Mouse (Mus musculus): ENCODE results near the gene Hps3. TPM values are rescaled to one million over a fixed set of nuclear protein-coding genes. Genes with fewer than 3 reads are reported as not detected.
"Not testable (repeated sequence)": the region's sequence is repeated elsewhere in the genome, so short reads cannot be mapped to it uniquely, and the experiment has no call there.

Hps3 gene
- polyA plus RNA-seq, 1 experiment: 17.4 TPM

GRCm38 (mm10) chr3:20023832-20024231 lies 11.3 kb downstream of the Hps3 start:
- Histone ChIP-seq H3K27me3 (ENCODE audit: control insufficient read depth, insufficient read depth, low read length) (no peaks in the 10 kb centered on the region), H3K4me1 (ENCODE audit: control insufficient read depth, insufficient read depth, low read length) (no peaks in the 10 kb centered on the region), H3K4me3 (replicated peaks; ENCODE audit: insufficient read depth, low read depth, low read length) (no peak overlapping the region), H3K27ac (ENCODE audit: insufficient read depth, low read length) (no peak overlapping the region)
- WGBS: 20% methylated on average over 1 of the region's 1 CpGs
- DNase-seq: no peak
- TF ChIP-seq CTCF (IDR thresholded peaks at IDR 0.05; ENCODE audit: borderline replicate concordance, insufficient read depth, low read depth, low read length) (no peak), POLR2A (IDR thresholded peaks at IDR 0.05; ENCODE audit: borderline replicate concordance, insufficient read depth, low read length) (no peak)

DNA sequence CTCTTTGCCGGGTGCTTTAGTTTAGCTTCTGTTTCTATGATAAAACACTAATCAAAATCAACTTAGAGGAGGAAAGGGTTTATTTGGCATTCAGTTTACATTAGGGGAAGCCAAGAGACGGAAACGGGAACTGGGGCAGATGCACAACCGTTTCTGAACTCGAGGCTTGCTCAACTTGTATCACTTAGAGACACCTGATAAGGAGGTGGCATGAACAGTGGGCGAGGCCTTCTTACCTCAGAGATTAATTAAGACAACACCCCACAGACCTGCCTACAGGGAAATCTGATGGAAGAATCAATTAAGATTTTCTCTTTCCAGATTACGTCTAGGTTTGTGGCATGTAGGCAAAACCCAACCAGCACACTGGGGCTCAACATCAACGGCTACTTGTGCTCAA lies 17.0 kb downstream of the Hps3 start:
- no peak for DNase-seq
- 94% methylated on average over 8 of the region's 8 CpGs for WGBS
- Histone ChIP-seq H3K27ac (ENCODE audit: insufficient read depth, low read length) (no peak overlapping the region), H3K4me1 (ENCODE audit: control insufficient read depth, insufficient read depth, low read length) (no peaks in the 10 kb centered on the region), H3K4me3 (replicated peaks; ENCODE audit: insufficient read depth, low read depth, low read length) (no peak overlapping the region), H3K27me3 (ENCODE audit: control insufficient read depth, insufficient read depth, low read length) (no peaks in the 10 kb centered on the region)
- TF ChIP-seq POLR2A (IDR thresholded peaks at IDR 0.05; ENCODE audit: borderline replicate concordance, insufficient read depth, low read length) (no peak), CTCF (IDR thresholded peaks at IDR 0.05; ENCODE audit: borderline replicate concordance, insufficient read depth, low read depth, low read length) (no peak)

DNA sequence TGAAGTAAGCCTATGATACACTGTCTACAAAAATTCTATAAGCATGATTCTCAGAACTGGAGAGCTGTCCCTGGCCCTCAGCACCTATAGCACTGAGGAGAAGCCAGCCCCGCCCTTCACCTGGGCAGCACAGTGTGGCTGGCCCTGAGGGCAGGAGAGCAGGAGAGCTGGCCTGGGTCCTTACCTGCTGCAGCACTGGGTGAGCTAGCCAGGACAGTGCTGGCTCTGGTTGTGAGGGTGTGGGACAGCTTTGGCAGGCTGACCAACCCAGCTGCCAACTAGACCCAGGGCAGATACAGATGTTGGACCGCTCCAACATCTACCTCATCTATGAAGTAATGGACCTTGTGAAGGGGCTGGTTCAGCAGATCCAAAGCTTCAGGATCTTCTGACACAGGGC lies 20.7 kb downstream of the Hps3 start:
- whole genome bisulfite sequencing: 95% methylated on average over 2 of the region's 2 CpGs
- H3K27me3 ChIP-seq (ENCODE audit: control insufficient read depth, insufficient read depth, low read length): no peaks in the 10 kb centered on the region

GRCm38 (mm10) chr3:20010905-20011304 lies 24.2 kb downstream of the Hps3 start:
- not testable (repeated sequence) for H3K4me1 ChIP-seq (ENCODE audit: control insufficient read depth, insufficient read depth, low read length); H3K27me3 ChIP-seq (ENCODE audit: control insufficient read depth, insufficient read depth, low read length); DNase-seq; H3K4me3 ChIP-seq (replicated peaks; ENCODE audit: insufficient read depth, low read depth, low read length); H3K27ac ChIP-seq (ENCODE audit: insufficient read depth, low read length)
- 93% methylated on average over 7 of the region's 7 CpGs for WGBS

More for the DNA sequence above, 20.7 kb downstream of the Hps3 start:
- H3K4me3 ChIP-seq (replicated peaks; ENCODE audit: insufficient read depth, low read depth, low read length): no peak overlapping the region
- H3K4me1 ChIP-seq (ENCODE audit: control insufficient read depth, insufficient read depth, low read length): no peaks in the 10 kb centered on the region
- DNase-seq: no peak
- TF ChIP-seq POLR2A (IDR thresholded peaks at IDR 0.05; ENCODE audit: borderline replicate concordance, insufficient read depth, low read length) (no peak), CTCF (IDR thresholded peaks at IDR 0.05; ENCODE audit: borderline replicate concordance, insufficient read depth, low read depth, low read length) (no peak)
- no peak overlapping the region for H3K27ac ChIP-seq (ENCODE audit: insufficient read depth, low read length)

- Histone ChIP-seq H3K4me1 (ENCODE audit: control insufficient read depth, insufficient read depth, low read length) (no peaks in the 10 kb centered on the region; the same call in 1 of the 2 replicates), H3K27me3 (ENCODE audit: control insufficient read depth, insufficient read depth, low read length) (no peaks in the 10 kb centered on the region), H3K27ac (ENCODE audit: insufficient read depth, low read length) (no peak overlapping the region), H3K4me3 (replicated peaks; ENCODE audit: insufficient read depth, low read depth, low read length) (no peak overlapping the region)
- WGBS: 95% methylated on average over 9 of the region's 9 CpGs
- TF ChIP-seq POLR2A (IDR thresholded peaks at IDR 0.05; ENCODE audit: borderline replicate concordance, insufficient read depth, low read length) (no peak), CTCF (IDR thresholded peaks at IDR 0.05; ENCODE audit: borderline replicate concordance, insufficient read depth, low read depth, low read length) (no peak)
- DNase-seq: no peak
Measured at GRCm38 (mm10) chr3:20010464-20010863, 24.7 kb downstream of the Hps3 start.

DNA sequence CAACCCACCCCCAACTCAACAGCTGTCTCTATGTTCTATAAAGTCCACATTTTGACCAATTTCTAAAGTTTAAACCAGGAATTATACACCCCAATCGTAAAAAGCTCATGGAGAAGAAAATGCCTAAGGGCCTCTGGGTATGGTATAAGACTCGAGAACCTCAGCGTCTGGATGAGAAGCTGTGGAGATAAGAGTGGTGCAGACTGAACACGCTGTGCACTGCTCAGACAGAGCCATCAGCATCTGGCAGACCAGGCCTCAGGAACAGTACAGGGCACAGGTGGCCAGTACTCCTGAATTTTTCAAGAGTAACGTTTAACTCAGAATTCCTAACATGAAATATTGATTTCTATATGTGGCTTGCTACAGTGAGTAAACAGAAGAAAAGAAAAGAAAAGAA lies 27.4 kb downstream of the Hps3 start:
- WGBS: 93% methylated on average over 5 of the region's 5 CpGs
- DNase-seq: no peak
- Histone ChIP-seq H3K27me3 (ENCODE audit: control insufficient read depth, insufficient read depth, low read length) (no peaks in the 10 kb centered on the region), H3K4me1 (ENCODE audit: control insufficient read depth, insufficient read depth, low read length) (no peaks in the 10 kb centered on the region; the same call in 1 of the 2 replicates), H3K4me3 (replicated peaks; ENCODE audit: insufficient read depth, low read depth, low read length) (no peak overlapping the region), H3K27ac (ENCODE audit: insufficient read depth, low read length) (no peak overlapping the region)
- TF ChIP-seq POLR2A (IDR thresholded peaks at IDR 0.05; ENCODE audit: borderline replicate concordance, insufficient read depth, low read length) (no peak), CTCF (IDR thresholded peaks at IDR 0.05; ENCODE audit: borderline replicate concordance, insufficient read depth, low read depth, low read length) (no peak)

DNA sequence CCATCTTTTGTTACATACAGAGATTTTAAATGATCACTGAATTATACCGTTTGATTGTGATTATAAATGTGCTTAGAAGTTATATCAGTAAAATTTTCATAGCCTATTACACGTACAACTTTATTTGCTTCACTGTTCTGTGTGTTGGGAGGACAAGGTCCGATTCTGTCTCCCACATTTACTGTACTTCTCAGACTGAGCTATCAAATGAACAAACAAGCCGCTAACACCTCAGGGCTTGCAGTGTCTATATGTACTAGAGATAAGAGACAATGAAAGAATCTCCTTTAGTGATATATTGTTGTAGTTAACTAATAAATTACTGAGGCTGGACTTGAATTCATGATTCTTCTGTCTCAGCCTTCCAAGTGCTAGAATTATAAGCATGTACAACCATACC lies 27.8 kb downstream of the Hps3 start:
- TF ChIP-seq POLR2A (IDR thresholded peaks at IDR 0.05; ENCODE audit: borderline replicate concordance, insufficient read depth, low read length): no peak
- no peak for TF ChIP-seq CTCF (IDR thresholded peaks at IDR 0.05; ENCODE audit: borderline replicate concordance, insufficient read depth, low read depth, low read length)
- no peak overlapping the region for H3K27ac ChIP-seq (ENCODE audit: insufficient read depth, low read length)
- 95% methylated on average over 4 of the region's 4 CpGs for WGBS
- no peak for DNase-seq
- no peak overlapping the region for H3K4me3 ChIP-seq (replicated peaks; ENCODE audit: insufficient read depth, low read depth, low read length)
- H3K27me3 ChIP-seq (ENCODE audit: control insufficient read depth, insufficient read depth, low read length): no peaks in the 10 kb centered on the region
- H3K4me1 ChIP-seq (ENCODE audit: control insufficient read depth, insufficient read depth, low read length): no peaks in the 10 kb centered on the region; the same call in 1 of the 2 replicates

GRCm38 (mm10) chr3:20005611-20006010 lies 29.5 kb downstream of the Hps3 start:
- peak; percentile 20 to 64 for DNase-seq
- H3K4me1 ChIP-seq (ENCODE audit: control insufficient read depth, insufficient read depth, low read length): no peaks in the 10 kb centered on the region; the same call in 1 of the 2 replicates
- 23% methylated on average over 1 of the region's 1 CpGs for WGBS
- H3K27ac ChIP-seq (ENCODE audit: insufficient read depth, low read length): no peak overlapping the region
- TF ChIP-seq CTCF (IDR thresholded peaks at IDR 0.05; ENCODE audit: borderline replicate concordance, insufficient read depth, low read depth, low read length) (no peak), POLR2A (IDR thresholded peaks at IDR 0.05; ENCODE audit: borderline replicate concordance, insufficient read depth, low read length) (no peak)
- H3K27me3 ChIP-seq (ENCODE audit: control insufficient read depth, insufficient read depth, low read length): no peaks in the 10 kb centered on the region
- H3K4me3 ChIP-seq (replicated peaks; ENCODE audit: insufficient read depth, low read depth, low read length): no peak overlapping the region
